In the genomic region with DNA sequence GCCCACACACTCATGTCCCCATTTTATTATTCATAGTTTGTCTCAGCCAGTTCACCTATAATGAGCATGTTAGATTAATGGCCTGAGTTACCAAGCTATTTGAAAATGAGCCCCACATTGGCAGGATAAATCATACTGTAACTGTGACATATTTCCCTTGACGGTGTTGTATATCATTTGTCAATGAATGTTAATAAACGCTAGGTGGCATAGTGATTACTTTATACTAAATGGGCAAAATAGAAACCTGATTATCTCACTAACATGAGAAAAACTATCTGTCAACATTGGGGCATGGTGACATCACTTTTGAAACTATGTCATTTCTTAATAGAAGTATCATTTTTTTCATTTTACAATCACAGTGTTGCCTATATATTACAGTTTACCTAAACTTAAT, we compare ENCODE assay signal across 18 mouse cellular contexts.
A peak's percentile ranks its signal among the peaks of the same experiment; 100 is the strongest.
DNase-seq lines count a peak whose midpoint lies in the region; ATAC-seq and TF ChIP-seq lines count a peak whose summit lies in the region.
"Had no signal": no experiment of that assay in that cellular context is flagged by ENCODE, and none has a peak within 500 bp of the region (broad histone marks: within the 10 kb centered on the region; RNA-seq: fewer than 3 reads in every experiment).

No protein-coding gene starts in this region.

- no peaks in the 10 kb centered on the region for H3K36me3 ChIP-seq in CH12.LX (replicated peaks in 1 of 2; ENCODE audit: control insufficient read depth in 1 of 2, insufficient read depth in 1 of 2, low read length in 1 of 2)
- H3K36me3 ChIP-seq: embryonic facial prominence, embryonic 13.5 days; heart, embryonic 13.5 days; hindbrain, embryonic 13.5 days had no signal

- no peak for TF ChIP-seq EP300 in CH12.LX (IDR thresholded peaks at IDR 0.05; ENCODE audit: low read length)

- H3K4me1 ChIP-seq in CH12.LX (ENCODE audit: control insufficient read depth in 1 of 2, insufficient read depth in 2 of 2) = no peaks in the 10 kb centered on the region
- H3K4me1 ChIP-seq: embryonic facial prominence, embryonic 13.5 days; forebrain, embryonic 13.5 days; heart, embryonic 13.5 days; hindbrain, embryonic 13.5 days had no signal

- TF ChIP-seq POLR2A in CH12.LX (IDR thresholded peaks at IDR 0.05; ENCODE audit: low read depth, low read length) = no peak

- peak; percentile 54 for TF ChIP-seq CTCF in layer of hippocampus, adult 2 months (conservative IDR thresholded peaks at IDR 0.05)
- peak in 1 of 2 experiments; percentile 29; a peak in 1 of 4 replicates for TF ChIP-seq CTCF in CH12.LX (conservative IDR thresholded peaks at IDR 0.05 in 1 of 2, IDR thresholded peaks at IDR 0.05 in 1 of 2; ENCODE audit: low read depth in 2 of 2, low read length in 2 of 2)

- in situ Hi-C loops in CH12.LX (cut with MboI; ENCODE audit: low pct_ligation_motif_present, low pct_unique_long_range_greater_than_20kb, low sequenced_read_pairs) = loop anchor here (10.0 kb wide), 1 partner anchor 63 kb away; a partner anchor contains a TSS

- H3K27ac ChIP-seq in layer of hippocampus, adult 2 months = no peak overlapping the region
- no peak overlapping the region for H3K27ac ChIP-seq in CH12.LX (ENCODE audit: insufficient read depth, low read depth)
- H3K27ac ChIP-seq: embryonic facial prominence, embryonic 13.5 days; forebrain, embryonic 13.5 days; heart, embryonic 13.5 days; hindbrain, embryonic 13.5 days had no signal

- H3K4me3 ChIP-seq in layer of hippocampus, adult 2 months = no peak overlapping the region
- no peak overlapping the region for H3K4me3 ChIP-seq in CH12.LX (replicated peaks in 1 of 3; ENCODE audit: low read depth in 2 of 3, low read length in 2 of 3, poor library complexity in 1 of 3)
- H3K4me3 ChIP-seq: embryonic facial prominence, embryonic 13.5 days; forebrain, embryonic 13.5 days; heart, embryonic 13.5 days; hindbrain, embryonic 13.5 days had no signal

- H3K27me3 ChIP-seq in CH12.LX (replicated peaks) = no peaks in the 10 kb centered on the region
- H3K27me3 ChIP-seq: embryonic facial prominence, embryonic 13.5 days; forebrain, embryonic 13.5 days; heart, embryonic 13.5 days; hindbrain, embryonic 13.5 days had no signal

- no peak; the same call in none of the 2 replicates for TF ChIP-seq RAD21 in CH12.LX (IDR thresholded peaks at IDR 0.05; ENCODE audit: low read depth, low read length)

- no peaks in the 10 kb centered on the region for H3K79me2 ChIP-seq in CH12.LX (replicated peaks; ENCODE audit: control insufficient read depth, extremely low read depth, insufficient read depth, poor library complexity, severe bottlenecking)

- H3K4me2 ChIP-seq in CH12.LX (ENCODE audit: insufficient read depth, low read depth, poor library complexity, severe bottlenecking) = no peak overlapping the region
- H3K4me2 ChIP-seq: embryonic facial prominence, embryonic 13.5 days; forebrain, embryonic 13.5 days; heart, embryonic 13.5 days; hindbrain, embryonic 13.5 days had no signal

- no peak for DNase-seq in layer of hippocampus, adult 2 months (ENCODE audit: low spot score in 2 of 2)
- DNase-seq in layer of hippocampus, adult 9-10 months (ENCODE audit: low spot score) = no peak
- DNase-seq in CH12.LX (ENCODE audit: extremely low read depth) = peak; percentile 1
- no peak for DNase-seq in lung, adult 18-20 months
- DNase-seq in urinary bladder, postnatal 10 days (ENCODE audit: low spot score) = no peak
- DNase-seq: adrenal gland, postnatal 14 days; cerebellum, adult 18-20 months; cerebellum, adult 9-11 months; cerebellum, postnatal 36 days; gastrocnemius, postnatal 36 days; heart, adult 11 months; heart, postnatal 14 days had no signal

- no peaks in the 10 kb centered on the region for H3K9me3 ChIP-seq in CH12.LX (replicated peaks; ENCODE audit: low read length)
- H3K9me3 ChIP-seq: embryonic facial prominence, embryonic 13.5 days; forebrain, embryonic 13.5 days; hindbrain, embryonic 13.5 days had no signal

- H3K9ac ChIP-seq in CH12.LX (ENCODE audit: insufficient read depth, low read depth) = no peak overlapping the region
- H3K9ac ChIP-seq: embryonic facial prominence, embryonic 13.5 days; forebrain, embryonic 13.5 days; heart, embryonic 13.5 days; hindbrain, embryonic 13.5 days had no signal

- dilution Hi-C loops in CH12.LX (cut with MboI; ENCODE audit: extremely low pct_ligation_motif_present, extremely low pct_unique_long_range_greater_than_20kb, low sequenced_read_pairs) = no loop called here

- ATAC-seq in megakaryocyte progenitor cell, adult 5-6 weeks (replicated peaks; ENCODE audit: poor library complexity) = peak; percentile 46; the same call in 1 of the 2 replicates
- ATAC-seq: forebrain, embryonic 13.5 days; intestine, embryonic 16.5 days had no signal

TF ChIP-seq in CH12.LX, 34 proteins besides CTCF, POLR2A, EP300 and RAD21:
- TF ChIP-seq ZNF384 (IDR thresholded peaks at IDR 0.05; ENCODE audit: low read depth, low read length) (no peak), SMC3 (IDR thresholded peaks at IDR 0.05; ENCODE audit: low read depth, low read length) (peak; percentile 20)
